In genomic region chr10:8226650-8227049, GRCm38 (mm10) we compare ENCODE assay signal across 21 mouse cellular contexts.
DNase-seq lines count a peak whose midpoint lies in the region; ATAC-seq and TF ChIP-seq lines count a peak whose summit lies in the region.
"Had no signal": no experiment of that assay in that cellular context is flagged by ENCODE, and none has a peak within 500 bp of the region (broad histone marks: within the 10 kb centered on the region; RNA-seq: fewer than 3 reads in every experiment).

No protein-coding gene starts in this region.

- no peak for TF ChIP-seq CTCF in liver, postnatal 0 days (IDR thresholded peaks at IDR 0.05; ENCODE audit: low read depth)
- TF ChIP-seq CTCF in intestine, postnatal 0 days (IDR thresholded peaks at IDR 0.05; ENCODE audit: low read depth) = no peak

- 67% methylated on average over 3 of the region's 3 CpGs for WGBS in liver, postnatal 0 days (ENCODE audit: insufficient replicate concordance)
- WGBS in liver, embryonic 11.5 days = 62% methylated on average over 3 of the region's 3 CpGs
- 40% methylated on average over 3 of the region's 3 CpGs for WGBS in intestine, postnatal 0 days
- WGBS in hindbrain, embryonic 16.5 days = 79% methylated on average over 3 of the region's 3 CpGs

- H3K36me3 ChIP-seq in liver, postnatal 0 days (replicated peaks; ENCODE audit: insufficient read depth, low read length) = no peaks in the 10 kb centered on the region
- H3K36me3 ChIP-seq in liver, embryonic 11.5 days (ENCODE audit: control insufficient read depth, insufficient read depth, low read length) = no peaks in the 10 kb centered on the region
- no peaks in the 10 kb centered on the region for H3K36me3 ChIP-seq in intestine, postnatal 0 days (ENCODE audit: control insufficient read depth, insufficient read depth)
- no peaks in the 10 kb centered on the region for H3K36me3 ChIP-seq in hindbrain, embryonic 16.5 days (ENCODE audit: control insufficient read depth, insufficient read depth, low read length)
- H3K36me3 ChIP-seq: embryonic facial prominence, embryonic 10.5 days; heart, embryonic 15.5 days had no signal

- no peak overlapping the region for H3K9ac ChIP-seq in liver, postnatal 0 days (replicated peaks)
- no peak overlapping the region for H3K9ac ChIP-seq in liver, embryonic 11.5 days (ENCODE audit: low read depth, low read length)
- H3K9ac ChIP-seq in intestine, postnatal 0 days (ENCODE audit: low read depth, low read length) = no peak overlapping the region
- H3K9ac ChIP-seq in hindbrain, embryonic 16.5 days (ENCODE audit: low read depth, low read length) = no peak overlapping the region
- H3K9ac ChIP-seq: forebrain, embryonic 13.5 days; heart, embryonic 15.5 days had no signal

- peak overlapping the region; percentile 77 for H3K27ac ChIP-seq in liver, postnatal 0 days (ENCODE audit: low read depth)
- H3K27ac ChIP-seq in liver, embryonic 11.5 days (ENCODE audit: low read depth, low read length) = no peak overlapping the region
- H3K27ac ChIP-seq in intestine, postnatal 0 days (ENCODE audit: low read depth, low read length) = no peak overlapping the region
- no peak overlapping the region for H3K27ac ChIP-seq in hindbrain, embryonic 16.5 days (ENCODE audit: low read depth, low read length)
- H3K27ac ChIP-seq: embryonic facial prominence, embryonic 10.5 days; forebrain, embryonic 13.5 days; gastrocnemius, adult 2 months; heart, adult 2 months; heart, embryonic 15.5 days had no signal

- peak; percentile 57; the same call in 1 of the 2 replicates for TF ChIP-seq EP300 in liver, postnatal 0 days (IDR thresholded peaks at IDR 0.05; ENCODE audit: low read depth)

- H3K27me3 ChIP-seq in liver, postnatal 0 days (ENCODE audit: insufficient read depth, low read length) = no peaks in the 10 kb centered on the region
- H3K27me3 ChIP-seq in liver, embryonic 11.5 days (replicated peaks; ENCODE audit: control insufficient read depth, insufficient read depth, low read length) = no peaks in the 10 kb centered on the region
- H3K27me3 ChIP-seq in intestine, postnatal 0 days (replicated peaks; ENCODE audit: control insufficient read depth, insufficient read depth, low read length) = no peaks in the 10 kb centered on the region
- no peaks in the 10 kb centered on the region for H3K27me3 ChIP-seq in hindbrain, embryonic 16.5 days (replicated peaks; ENCODE audit: control insufficient read depth, insufficient read depth, low read length)
- H3K27me3 ChIP-seq: forebrain, embryonic 13.5 days; heart, embryonic 15.5 days had no signal

- peak; percentile 100 for ATAC-seq in liver, postnatal 0 days
- no peak for ATAC-seq in liver, embryonic 11.5 days (replicated peaks; ENCODE audit: low FRiP score)
- ATAC-seq in intestine, postnatal 0 days = peak; percentile 84
- no peak for ATAC-seq in hindbrain, embryonic 16.5 days
- ATAC-seq: forebrain, embryonic 13.5 days had no signal

- H3K4me2 ChIP-seq in liver, postnatal 0 days (ENCODE audit: low read depth, low read length) = no peak overlapping the region
- H3K4me2 ChIP-seq in liver, embryonic 11.5 days = no peak overlapping the region
- H3K4me2 ChIP-seq in intestine, postnatal 0 days (replicated peaks; ENCODE audit: low read depth) = no peak overlapping the region
- no peak overlapping the region for H3K4me2 ChIP-seq in hindbrain, embryonic 16.5 days (ENCODE audit: low read length)
- H3K4me2 ChIP-seq: forebrain, embryonic 13.5 days; heart, embryonic 11.5 days; heart, embryonic 15.5 days had no signal

- H3K4me3 ChIP-seq in liver, postnatal 0 days (ENCODE audit: low read depth, low read length) = no peak overlapping the region
- H3K4me3 ChIP-seq in liver, embryonic 11.5 days (ENCODE audit: low read depth, low read length) = no peak overlapping the region
- H3K4me3 ChIP-seq in intestine, postnatal 0 days (ENCODE audit: low read depth, low read length) = no peak overlapping the region
- no peak overlapping the region for H3K4me3 ChIP-seq in hindbrain, embryonic 16.5 days (ENCODE audit: low read length)
- H3K4me3 ChIP-seq: embryonic facial prominence, embryonic 10.5 days; forebrain, embryonic 13.5 days; gastrocnemius, adult 2 months; heart, adult 2 months; heart, embryonic 15.5 days had no signal

- H3K4me1 ChIP-seq in liver, postnatal 0 days (ENCODE audit: insufficient read depth) = no peaks in the 10 kb centered on the region; the same call in 1 of the 2 replicates
- H3K4me1 ChIP-seq in liver, embryonic 11.5 days (replicated peaks; ENCODE audit: control insufficient read depth, insufficient read depth, low read length) = no peaks in the 10 kb centered on the region
- H3K4me1 ChIP-seq in intestine, postnatal 0 days (replicated peaks; ENCODE audit: control insufficient read depth, insufficient read depth, low read length) = no peaks in the 10 kb centered on the region
- no peaks in the 10 kb centered on the region for H3K4me1 ChIP-seq in hindbrain, embryonic 16.5 days (ENCODE audit: control insufficient read depth, insufficient read depth, low read depth, low read length)
- H3K4me1 ChIP-seq: forebrain, embryonic 13.5 days had no signal

- DNase-seq in liver, postnatal 0 days = peak; percentile 23
- DNase-seq in liver, embryonic 11.5 days (ENCODE audit: low spot score) = no peak
- peak; percentile 79 for DNase-seq in thymus, postnatal 0 days (ENCODE audit: low spot score)
- peak; percentile 21 to 50 for DNase-seq in thymus, postnatal 36 days
- no peak for DNase-seq in gastrocnemius, postnatal 25 days
- DNase-seq in cerebellum, postnatal 4 days (ENCODE audit: low spot score in 2 of 2) = no peak
- DNase-seq: adrenal gland, adult 2 months; adrenal gland, postnatal 25 days; cerebellum, adult 18-20 months; cerebellum, adult 9-11 months; cerebellum, postnatal 36 days; gastrocnemius, adult 2 months; gastrocnemius, postnatal 36 days; heart, adult 2 months; heart, postnatal 14 days had no signal

- H3K9me3 ChIP-seq in liver, postnatal 0 days (ENCODE audit: low read length) = no peaks in the 10 kb centered on the region
- no peaks in the 10 kb centered on the region for H3K9me3 ChIP-seq in liver, embryonic 11.5 days (ENCODE audit: control insufficient read depth, low read length)
- no peaks in the 10 kb centered on the region for H3K9me3 ChIP-seq in intestine, postnatal 0 days (ENCODE audit: control insufficient read depth)
- H3K9me3 ChIP-seq in hindbrain, embryonic 16.5 days (ENCODE audit: control insufficient read depth, low read length) = no peaks in the 10 kb centered on the region
- H3K9me3 ChIP-seq: embryonic facial prominence, embryonic 10.5 days; forebrain, embryonic 13.5 days; heart, embryonic 15.5 days had no signal

Comparison
In these comparisons a context has a peak if more than half of its experiments do, and no peak if none do; other contexts are left out.
1. ATAC-seq: peak in liver, postnatal 0 days (single experiment) and intestine, postnatal 0 days (single experiment); none in liver, embryonic 11.5 days (single experiment) and hindbrain, embryonic 16.5 days (single experiment).
2. DNase-seq: peak in liver, postnatal 0 days (single experiment), thymus, postnatal 0 days (single experiment) and thymus, postnatal 36 days (2 of 2); none in liver, embryonic 11.5 days (single experiment), gastrocnemius, postnatal 25 days (single experiment) and cerebellum, postnatal 4 days (0 of 2).